Mouse (Mus musculus): ENCODE measurements around the gene Rassf1. TPM values are rescaled to one million over a fixed set of nuclear protein-coding genes. Genes with fewer than 3 reads are reported as not detected.

Gene Rassf1
- polyA plus RNA-seq, 1 experiment from 2014 or later = 45.4 TPM

DNA sequence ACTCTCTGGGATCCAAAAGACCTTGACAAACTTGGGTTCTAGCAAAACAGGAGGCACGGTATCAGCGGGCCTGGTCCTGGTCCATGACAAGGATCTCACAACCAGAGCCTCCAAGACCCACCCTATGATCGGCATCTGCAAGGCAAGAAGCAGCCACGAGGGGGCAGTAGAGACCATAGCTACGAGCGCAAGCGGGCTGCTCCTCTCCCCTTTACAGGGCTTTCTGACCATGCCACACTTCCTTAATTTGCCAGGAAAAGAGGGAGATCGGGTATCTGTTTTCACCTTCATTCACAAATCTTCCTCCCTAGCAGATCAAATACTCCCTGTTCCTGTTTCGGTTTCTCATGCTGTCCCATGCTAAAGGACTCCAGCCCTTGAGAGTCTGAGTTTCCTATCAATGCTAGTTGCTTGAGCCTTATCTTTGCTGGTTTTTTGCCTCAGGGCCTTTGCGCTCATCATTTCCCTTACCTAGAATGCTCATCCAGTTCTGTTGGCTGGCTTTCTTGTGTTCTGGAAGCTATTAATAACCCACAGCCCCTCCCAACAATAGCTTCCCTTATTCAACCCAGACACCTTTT, 50.8 kb downstream of the Rassf1 start:
- Histone ChIP-seq H3K9me3 (ENCODE audit: control insufficient read depth, low read length) (no peaks in the 10 kb centered on the region), H3K27me3 (replicated peaks; ENCODE audit: control insufficient read depth, insufficient read depth, low read length) (no peaks in the 10 kb centered on the region), H3K4me1 (replicated peaks; ENCODE audit: control insufficient read depth, insufficient read depth, low read length) (peaks cover 9% of the 10 kb centered on the region), H3K4me3 (replicated peaks; ENCODE audit: low read length) (no peak overlapping the region), H3K36me3 (ENCODE audit: control insufficient read depth, insufficient read depth) (no peaks in the 10 kb centered on the region), H3K9ac (replicated peaks; ENCODE audit: low read depth, low read length) (peak overlapping the region; percentile 2; the same call in 1 of the 2 replicates), H3K4me2 (ENCODE audit: low read length) (no peak overlapping the region), H3K27ac (ENCODE audit: low read length) (no peak overlapping the region)
- peak; percentile 78 for ATAC-seq
- 15% methylated on average over 10 of the region's 10 CpGs for WGBS

DNA sequence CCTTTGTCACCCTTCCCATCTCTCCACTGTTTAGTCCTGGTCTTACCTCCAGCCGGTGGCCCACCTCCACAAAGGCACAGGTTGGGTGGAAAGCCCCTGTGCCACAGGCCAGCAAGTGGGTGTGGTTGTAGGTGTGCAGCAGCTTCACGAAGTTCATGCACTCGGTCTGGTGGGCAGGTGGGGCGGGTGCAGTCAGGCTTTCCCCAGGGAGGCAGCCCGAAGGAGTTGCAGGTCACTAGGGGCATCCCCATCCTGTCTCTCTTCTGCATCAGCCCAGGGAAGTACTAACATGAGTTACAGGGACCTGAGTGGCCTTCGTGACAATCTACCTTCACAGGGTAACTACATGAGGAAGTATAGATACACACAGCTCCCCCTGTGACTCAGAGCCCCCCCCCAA, 51.9 kb downstream of the Rassf1 start:
- 83% methylated on average over 6 of the region's 6 CpGs for WGBS
- no peaks in the 10 kb centered on the region for H3K27me3 ChIP-seq (replicated peaks; ENCODE audit: control insufficient read depth, insufficient read depth, low read length)
- no peak overlapping the region for H3K9ac ChIP-seq (replicated peaks; ENCODE audit: low read depth, low read length)
- no peak for ATAC-seq
- no peak overlapping the region for H3K4me3 ChIP-seq (replicated peaks; ENCODE audit: low read length)
- no peak overlapping the region for H3K27ac ChIP-seq (ENCODE audit: low read length)
- no peaks in the 10 kb centered on the region for H3K36me3 ChIP-seq (ENCODE audit: control insufficient read depth, insufficient read depth)
- no peaks in the 10 kb centered on the region for H3K9me3 ChIP-seq (ENCODE audit: control insufficient read depth, low read length)
- H3K4me2 ChIP-seq (ENCODE audit: low read length) = no peak overlapping the region
- peaks cover 9% of the 10 kb centered on the region for H3K4me1 ChIP-seq (replicated peaks; ENCODE audit: control insufficient read depth, insufficient read depth, low read length)

DNA sequence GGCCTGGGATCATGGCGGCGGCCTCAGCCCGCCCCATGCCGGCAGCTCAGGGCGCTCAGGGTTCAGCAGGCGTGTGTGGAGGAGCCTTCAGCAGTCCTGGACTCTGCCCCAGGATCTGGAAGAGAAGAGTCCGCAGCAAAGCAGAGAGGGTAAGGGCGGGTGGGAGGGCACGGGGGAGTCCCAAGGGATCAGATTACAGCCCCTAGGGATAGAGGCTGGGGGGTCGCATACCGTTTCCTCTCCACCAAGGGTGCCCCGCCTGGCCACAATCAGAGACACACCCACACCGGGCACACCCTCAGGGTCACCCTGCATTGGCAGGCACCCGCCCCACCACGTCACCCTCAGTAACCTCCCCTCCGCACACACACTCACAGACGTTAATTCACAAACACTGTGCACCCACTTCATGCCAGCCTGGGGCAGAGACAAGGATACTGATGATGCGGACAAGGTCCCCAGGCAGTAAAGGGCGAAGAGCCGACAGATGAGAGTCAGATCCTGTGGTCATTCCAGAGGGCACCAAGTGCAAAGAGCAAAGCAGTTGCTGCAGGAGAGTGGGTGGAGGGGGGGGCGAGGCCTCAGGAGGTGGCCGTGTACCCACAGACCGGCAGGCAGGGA, 53.8 kb downstream of the Rassf1 start:
- ATAC-seq = no peak
- 48% methylated on average over 23 of the region's 23 CpGs for WGBS
- Histone ChIP-seq H3K9me3 (ENCODE audit: control insufficient read depth, low read length) (no peaks in the 10 kb centered on the region), H3K4me2 (ENCODE audit: low read length) (no peak overlapping the region), H3K4me1 (replicated peaks; ENCODE audit: control insufficient read depth, insufficient read depth, low read length) (peaks cover 9% of the 10 kb centered on the region), H3K27ac (ENCODE audit: low read length) (no peak overlapping the region), H3K4me3 (replicated peaks; ENCODE audit: low read length) (no peak overlapping the region), H3K27me3 (replicated peaks; ENCODE audit: control insufficient read depth, insufficient read depth, low read length) (no peaks in the 10 kb centered on the region), H3K9ac (replicated peaks; ENCODE audit: low read depth, low read length) (no peak overlapping the region), H3K36me3 (ENCODE audit: control insufficient read depth, insufficient read depth) (no peaks in the 10 kb centered on the region)

DNA sequence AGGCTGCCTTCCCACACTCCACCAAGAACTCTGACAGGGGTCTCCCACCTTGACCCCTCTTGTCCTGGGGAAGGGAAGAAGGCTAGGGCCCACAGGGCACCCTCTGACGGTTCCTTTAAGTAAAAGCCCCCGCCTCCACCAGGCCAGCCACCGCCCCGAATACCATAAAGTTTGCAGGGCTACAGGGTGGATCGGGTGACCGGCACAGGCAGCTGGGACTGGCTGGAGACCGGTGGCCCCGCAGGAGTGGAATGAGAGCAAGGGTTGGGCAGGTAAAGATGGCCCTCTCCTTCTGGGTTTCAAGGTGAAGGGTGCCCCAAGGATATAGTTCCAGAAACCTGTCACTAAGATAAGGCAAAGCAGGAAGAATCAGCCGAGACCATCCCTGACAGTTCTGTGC, 55.2 kb downstream of the Rassf1 start:
- 33% methylated on average over 9 of the region's 9 CpGs for WGBS
- Histone ChIP-seq H3K27me3 (replicated peaks; ENCODE audit: control insufficient read depth, insufficient read depth, low read length) (no peaks in the 10 kb centered on the region), H3K27ac (ENCODE audit: low read length) (no peak overlapping the region), H3K4me2 (ENCODE audit: low read length) (no peak overlapping the region), H3K36me3 (ENCODE audit: control insufficient read depth, insufficient read depth) (no peaks in the 10 kb centered on the region), H3K9me3 (ENCODE audit: control insufficient read depth, low read length) (no peaks in the 10 kb centered on the region), H3K4me1 (replicated peaks; ENCODE audit: control insufficient read depth, insufficient read depth, low read length) (peaks cover 10% of the 10 kb centered on the region), H3K4me3 (replicated peaks; ENCODE audit: low read length) (no peak overlapping the region), H3K9ac (replicated peaks; ENCODE audit: low read depth, low read length) (no peak overlapping the region)
- ATAC-seq = no peak

DNA sequence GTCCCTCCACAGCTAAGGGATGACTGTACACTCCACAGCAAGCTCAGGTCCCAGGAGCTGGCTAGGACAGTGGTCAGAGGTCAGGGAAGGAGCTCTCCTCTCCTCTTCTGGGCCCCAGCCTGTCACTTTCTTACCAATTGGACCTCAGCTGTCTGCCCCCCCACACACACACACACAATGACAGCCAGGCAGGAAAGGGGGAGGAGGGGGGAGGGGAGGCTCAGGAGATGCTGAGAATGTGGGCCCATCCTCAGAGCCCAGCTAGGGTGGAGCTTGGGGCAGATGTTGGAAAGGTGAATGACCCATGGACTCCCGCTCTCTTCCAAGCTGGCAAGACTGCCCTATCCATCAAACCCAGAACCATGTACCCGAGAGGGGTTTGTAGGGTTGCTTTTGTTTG, 55.7 kb downstream of the Rassf1 start:
- no peaks in the 10 kb centered on the region for H3K36me3 ChIP-seq (ENCODE audit: control insufficient read depth, insufficient read depth)
- H3K9me3 ChIP-seq (ENCODE audit: control insufficient read depth, low read length) = no peaks in the 10 kb centered on the region
- whole genome bisulfite sequencing = 75% methylated on average over 2 of the region's 2 CpGs
- peaks cover 15% of the 10 kb centered on the region for H3K4me1 ChIP-seq (replicated peaks; ENCODE audit: control insufficient read depth, insufficient read depth, low read length)
- no peak for ATAC-seq
- no peak overlapping the region for H3K4me2 ChIP-seq (ENCODE audit: low read length)
- H3K27me3 ChIP-seq (replicated peaks; ENCODE audit: control insufficient read depth, insufficient read depth, low read length) = no peaks in the 10 kb centered on the region
- no peak overlapping the region for H3K27ac ChIP-seq (ENCODE audit: low read length)
- H3K4me3 ChIP-seq (replicated peaks; ENCODE audit: low read length) = no peak overlapping the region
- no peak overlapping the region; the same call in 1 of the 2 replicates for H3K9ac ChIP-seq (replicated peaks; ENCODE audit: low read depth, low read length)

DNA sequence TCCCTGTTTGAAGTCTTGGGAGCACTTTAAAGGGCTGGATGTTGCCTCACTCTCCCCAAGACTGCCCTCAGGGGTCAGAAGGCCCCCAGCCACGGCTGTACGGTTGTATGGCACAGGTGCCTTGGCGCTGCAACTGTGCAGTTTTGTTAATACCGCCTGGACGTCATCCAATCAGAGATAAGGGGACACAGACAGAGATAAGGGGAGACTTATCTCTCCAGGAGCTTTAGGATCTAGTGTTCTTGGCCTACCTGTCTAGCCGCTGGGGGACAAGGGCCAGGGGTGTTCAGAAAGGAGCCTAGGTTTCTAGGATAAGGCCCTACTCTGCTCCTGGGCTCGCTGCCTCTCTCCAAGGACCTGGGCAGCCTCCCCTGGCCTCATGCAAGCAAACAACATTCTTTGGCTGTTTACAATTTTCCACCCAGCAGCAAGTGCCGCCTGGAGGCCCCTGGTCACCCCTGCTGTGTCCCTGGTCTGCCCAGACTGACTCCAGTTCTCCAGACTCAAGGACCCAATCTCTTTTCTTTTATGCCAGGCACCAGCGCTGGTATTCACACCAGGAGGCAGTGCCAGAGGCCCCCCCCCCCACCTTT, 56.4 kb downstream of the Rassf1 start:
- Histone ChIP-seq H3K27ac (ENCODE audit: low read length) (no peak overlapping the region), H3K27me3 (replicated peaks; ENCODE audit: control insufficient read depth, insufficient read depth, low read length) (no peaks in the 10 kb centered on the region), H3K4me3 (replicated peaks; ENCODE audit: low read length) (no peak overlapping the region), H3K4me1 (replicated peaks; ENCODE audit: control insufficient read depth, insufficient read depth, low read length) (peaks cover 15% of the 10 kb centered on the region), H3K4me2 (ENCODE audit: low read length) (no peak overlapping the region), H3K9me3 (ENCODE audit: control insufficient read depth, low read length) (no peaks in the 10 kb centered on the region), H3K36me3 (ENCODE audit: control insufficient read depth, insufficient read depth) (no peaks in the 10 kb centered on the region), H3K9ac (replicated peaks; ENCODE audit: low read depth, low read length) (no peak overlapping the region)
- ATAC-seq = no peak
- WGBS = 64% methylated on average over 9 of the region's 9 CpGs

DNA sequence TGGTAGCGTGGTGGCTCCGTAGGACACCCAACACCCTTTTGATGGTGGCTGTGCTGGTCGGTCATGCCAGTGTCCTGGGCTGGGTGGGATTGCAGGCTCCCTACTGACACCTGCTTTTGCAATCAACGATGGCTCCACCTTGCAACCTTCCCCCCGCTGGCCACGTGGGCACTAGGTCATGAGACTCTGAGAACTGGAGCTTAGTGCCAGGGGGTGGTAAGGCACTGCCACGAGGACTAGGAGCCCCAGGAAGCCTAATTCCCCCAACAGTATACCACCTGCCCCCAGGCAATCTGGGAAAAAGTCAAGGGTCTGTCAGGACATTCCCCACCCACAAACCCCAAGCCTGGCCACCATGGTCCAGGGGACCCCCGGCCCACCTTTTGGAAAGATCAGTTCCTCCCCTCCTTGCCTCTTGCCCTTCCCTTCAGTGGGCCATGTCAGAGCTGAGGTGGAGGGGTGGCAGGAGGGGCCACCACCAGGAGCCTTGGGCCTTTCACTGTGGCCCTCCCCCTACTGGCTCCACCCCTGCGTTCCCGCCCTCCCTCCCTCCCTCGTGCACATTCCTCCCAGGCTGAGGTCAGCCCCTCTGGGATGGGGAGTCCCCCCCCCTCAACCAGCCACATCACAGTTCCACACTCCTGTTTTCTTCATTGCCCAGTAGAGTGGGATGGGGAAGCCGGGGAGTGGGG, 57.5 kb downstream of the Rassf1 start, which contains the start of gene Sema3b:
Gene Sema3b, minus strand, starts transcription at position 489 of the 692 bp plus-strand sequence.
- Histone ChIP-seq H3K4me1 (replicated peaks; ENCODE audit: control insufficient read depth, insufficient read depth, low read length) (peaks cover 19% of the 10 kb centered on the region), H3K36me3 (ENCODE audit: control insufficient read depth, insufficient read depth) (no peaks in the 10 kb centered on the region), H3K9ac (replicated peaks; ENCODE audit: low read depth, low read length) (no peak within 1 kb of the TSS), H3K4me3 (replicated peaks; ENCODE audit: low read length) (no peak within 1 kb of the TSS), H3K27me3 (replicated peaks; ENCODE audit: control insufficient read depth, insufficient read depth, low read length) (no peaks in the 10 kb centered on the region), H3K9me3 (ENCODE audit: control insufficient read depth, low read length) (no peaks in the 10 kb centered on the region), H3K27ac (ENCODE audit: low read length) (no peak within 1 kb of the TSS), H3K4me2 (ENCODE audit: low read length) (no peak within 1 kb of the TSS)
- WGBS = 47% methylated on average over 11 of the region's 12 CpGs
- ATAC-seq = no peak

DNA sequence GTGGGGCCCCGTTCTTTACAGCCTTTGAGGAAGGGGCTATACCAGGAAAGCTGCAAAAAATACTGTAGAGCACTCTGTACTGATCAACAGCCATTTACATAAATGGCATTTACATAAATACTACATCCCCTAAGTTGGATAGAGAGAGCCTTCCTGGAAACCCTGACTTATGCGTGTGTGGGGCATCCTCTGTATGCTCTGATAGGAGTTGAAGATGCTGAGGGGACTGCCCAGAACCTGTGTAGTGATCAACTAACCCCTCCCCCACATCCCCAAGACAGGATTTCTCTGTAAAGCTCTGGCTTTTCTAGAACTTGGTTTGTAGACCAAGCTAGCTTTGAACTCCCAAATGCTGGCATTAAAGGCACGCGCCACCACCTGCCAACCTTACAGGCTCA, 58.1 kb downstream of the Rassf1 start:
- no peak overlapping the region for H3K4me2 ChIP-seq (ENCODE audit: low read length)
- ATAC-seq = no peak
- 63% methylated on average over 4 of the region's 4 CpGs for WGBS
- no peaks in the 10 kb centered on the region for H3K36me3 ChIP-seq (ENCODE audit: control insufficient read depth, insufficient read depth)
- no peak overlapping the region for H3K4me3 ChIP-seq (replicated peaks; ENCODE audit: low read length)
- H3K27ac ChIP-seq (ENCODE audit: low read length) = no peak overlapping the region
- H3K9ac ChIP-seq (replicated peaks; ENCODE audit: low read depth, low read length) = no peak overlapping the region
- no peaks in the 10 kb centered on the region for H3K9me3 ChIP-seq (ENCODE audit: control insufficient read depth, low read length)
- H3K27me3 ChIP-seq (replicated peaks; ENCODE audit: control insufficient read depth, insufficient read depth, low read length) = no peaks in the 10 kb centered on the region
- peaks cover 18% of the 10 kb centered on the region for H3K4me1 ChIP-seq (replicated peaks; ENCODE audit: control insufficient read depth, insufficient read depth, low read length)

DNA sequence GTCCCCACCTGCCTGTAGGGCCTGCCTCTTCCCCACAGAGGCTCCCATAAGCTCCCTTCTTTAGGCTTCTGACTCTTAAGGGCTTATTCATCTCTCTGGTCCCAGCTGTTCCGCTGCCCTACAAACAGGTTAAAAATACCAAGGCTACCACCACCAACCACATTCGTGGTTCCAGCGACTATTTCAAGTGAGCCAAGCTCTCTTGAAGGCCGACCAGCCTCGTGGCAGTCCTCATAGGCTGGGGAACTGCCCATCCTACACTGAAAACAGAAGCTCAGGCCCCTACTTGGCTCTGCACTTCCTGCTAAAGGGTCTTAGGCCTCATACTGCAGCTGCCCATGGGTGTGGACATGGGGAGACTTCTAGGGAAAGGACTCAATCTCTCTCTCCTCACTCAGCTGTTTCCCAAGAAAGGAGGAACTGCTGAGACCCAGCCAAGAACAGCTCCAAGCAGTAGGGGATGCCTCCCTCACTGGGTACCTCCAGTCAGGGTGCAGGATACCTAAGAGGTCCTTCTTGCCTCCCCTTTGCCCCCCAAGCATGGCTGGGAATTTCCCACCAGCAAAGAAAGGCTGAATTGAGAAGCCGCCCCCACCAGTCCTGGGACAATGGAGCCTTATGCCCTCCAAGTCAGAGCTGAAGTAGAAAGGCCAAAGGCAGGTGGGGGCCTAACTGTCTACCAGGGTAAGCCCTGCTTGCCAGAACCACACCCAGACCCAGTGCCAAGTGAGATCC, 60.3 kb downstream of the Rassf1 start:
- Histone ChIP-seq H3K4me3 (replicated peaks; ENCODE audit: low read length) (peak overlapping the region; percentile 46), H3K27ac (ENCODE audit: low read length) (peak overlapping the region; percentile 98), H3K4me2 (ENCODE audit: low read length) (peak overlapping the region; percentile 85), H3K9ac (replicated peaks; ENCODE audit: low read depth, low read length) (peak overlapping the region; percentile 90), H3K36me3 (ENCODE audit: control insufficient read depth, insufficient read depth) (peaks cover 18% of the 10 kb centered on the region), H3K27me3 (replicated peaks; ENCODE audit: control insufficient read depth, insufficient read depth, low read length) (no peaks in the 10 kb centered on the region), H3K4me1 (replicated peaks; ENCODE audit: control insufficient read depth, insufficient read depth, low read length) (peaks cover 13% of the 10 kb centered on the region), H3K9me3 (ENCODE audit: control insufficient read depth, low read length) (no peaks in the 10 kb centered on the region)
- WGBS = 57% methylated on average over 6 of the region's 6 CpGs
- no peak for ATAC-seq

Data from forebrain, embryonic 16.5 days (tissue).